In the genomic region with DNA sequence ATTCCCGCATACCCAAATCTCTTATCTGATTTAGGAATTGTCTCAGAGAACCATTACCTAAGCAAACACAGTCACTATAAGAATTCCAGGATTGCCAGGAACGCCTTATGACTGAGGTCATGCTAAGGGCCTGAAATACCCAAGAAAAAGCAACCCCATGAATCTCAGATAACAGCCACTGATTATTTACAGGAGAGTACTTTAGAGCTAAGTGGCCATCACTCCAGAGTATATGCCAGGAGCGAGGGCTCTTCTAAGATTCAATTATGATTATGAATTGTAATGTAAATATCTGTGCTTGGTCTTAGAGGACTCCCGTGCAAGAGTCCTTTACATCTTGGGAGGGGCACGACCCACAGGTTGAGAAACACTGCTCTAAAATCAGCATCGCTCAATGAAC, we compare ENCODE assay signal across 21 mouse cellular contexts. TPM values are rescaled to one million over a fixed set of nuclear protein-coding genes. Genes with fewer than 3 reads are reported as not detected.
"Had no signal": no experiment of that assay in that cellular context is flagged by ENCODE, and none has a peak within 500 bp of the region (broad histone marks: within the 10 kb centered on the region; RNA-seq: fewer than 3 reads in every experiment).

No protein-coding gene starts in this region.

- H3K9me3 ChIP-seq: intestine, embryonic 15.5 days; kidney, embryonic 15.5 days; limb, embryonic 10.5 days; limb, embryonic 13.5 days; liver, embryonic 12.5 days; liver, embryonic 15.5 days; megakaryocyte, embryonic 14.5 days had no signal

- H3K27me3 ChIP-seq: intestine, embryonic 15.5 days; kidney, embryonic 15.5 days; limb, embryonic 13.5 days; liver, embryonic 12.5 days; liver, embryonic 15.5 days had no signal

- H3K4me2 ChIP-seq: intestine, embryonic 15.5 days; kidney, embryonic 15.5 days; limb, embryonic 13.5 days; liver, embryonic 12.5 days; liver, embryonic 15.5 days; midbrain, embryonic 11.5 days had no signal

- ATAC-seq: intestine, embryonic 15.5 days; liver, embryonic 12.5 days had no signal

- H3K27ac ChIP-seq: intestine, embryonic 15.5 days; kidney, embryonic 15.5 days; limb, embryonic 10.5 days; limb, embryonic 13.5 days; liver, embryonic 12.5 days; liver, embryonic 15.5 days had no signal

- H3K4me1 ChIP-seq: intestine, embryonic 15.5 days; limb, embryonic 10.5 days; limb, embryonic 13.5 days; liver, embryonic 12.5 days; liver, embryonic 15.5 days had no signal

- DNase-seq: kidney, adult 11 months; kidney, adult 8-10 months; kidney, postnatal 10 days; kidney, postnatal 36 days; liver; midbrain, embryonic 14.5 days; thymus, adult 18-20 months; thymus, postnatal 14 days had no signal

- H3K9ac ChIP-seq: intestine, embryonic 15.5 days; kidney, embryonic 15.5 days; limb, embryonic 13.5 days; liver, embryonic 12.5 days; liver, embryonic 15.5 days had no signal

- H3K4me3 ChIP-seq: intestine, embryonic 15.5 days; kidney, embryonic 15.5 days; limb, embryonic 10.5 days; limb, embryonic 13.5 days; liver, embryonic 12.5 days; liver, embryonic 15.5 days; megakaryocyte, embryonic 14.5 days had no signal

- H3K36me3 ChIP-seq: intestine, embryonic 15.5 days; kidney, embryonic 15.5 days; limb, embryonic 10.5 days; limb, embryonic 13.5 days; liver, embryonic 12.5 days; liver, embryonic 15.5 days had no signal

RNA-seq across cellular contexts. Expression of gene Cyp2b10, which starts 10.0 kb away (rescaled TPM):
- total RNA-seq: layer of hippocampus, postnatal 14 days; midbrain, postnatal 0 days had no signal
- polyA plus RNA-seq: intestine, embryonic 15.5 days; kidney, embryonic 15.5 days; limb, embryonic 10.5 days; limb, embryonic 13.5 days; midbrain, embryonic 11.5 days; midbrain, embryonic 14.5 days; midbrain, postnatal 0 days; neural tube, embryonic 11.5 days; neural tube, embryonic 14.5 days; testis, adult 2 months had no signal
